Mouse (Mus musculus): ENCODE results near the gene Clstn1. TPM values are rescaled to one million over a fixed set of nuclear protein-coding genes. Genes with fewer than 3 reads are reported as not detected.

Clstn1 gene
- polyA plus RNA-seq, 2 experiments = 51.2 to 58.2 TPM

DNA sequence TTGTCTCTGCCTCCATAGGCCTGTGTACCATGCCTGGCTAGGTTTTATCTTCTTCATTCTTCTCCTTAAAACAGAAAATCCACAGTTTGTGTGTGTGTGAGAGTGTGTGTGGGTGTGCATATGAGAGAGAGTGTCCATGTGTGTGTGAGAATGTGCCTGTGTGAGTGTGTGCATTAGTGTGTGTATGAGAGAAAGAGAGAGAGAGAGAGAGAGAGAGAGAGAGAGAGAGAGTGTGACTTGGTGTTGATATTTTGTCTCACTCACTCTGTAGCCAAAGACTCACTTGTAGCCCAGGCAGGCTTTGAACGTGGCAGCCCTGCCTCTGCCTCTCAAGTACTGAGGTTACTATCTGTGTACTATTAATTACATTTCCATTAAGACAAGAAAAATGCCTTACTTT lies 47.9 kb downstream of the Clstn1 start:
- Histone ChIP-seq H3K9ac (ENCODE audit: low read depth, low read length, severe bottlenecking) (no peak overlapping the region), H3K4me1 (ENCODE audit: control insufficient read depth, insufficient read depth, low read length) (no peaks in the 10 kb centered on the region), H3K9me3 (ENCODE audit: control insufficient read depth, low read length) (no peaks in the 10 kb centered on the region), H3K27me3 (ENCODE audit: control insufficient read depth, insufficient read depth, low read length) (no peaks in the 10 kb centered on the region), H3K4me2 (replicated peaks; ENCODE audit: low read depth, low read length, severe bottlenecking) (no peak overlapping the region), H3K36me3 (ENCODE audit: control insufficient read depth, insufficient read depth, low read length) (peaks cover 67% of the 10 kb centered on the region), H3K27ac (replicated peaks; ENCODE audit: low read depth, low read length) (no peak overlapping the region), H3K4me3 (replicated peaks; ENCODE audit: low read length) (no peak overlapping the region)
- WGBS = 90% methylated on average over 1 of the region's 1 CpGs
- ATAC-seq (ENCODE audit: low FRiP score, low read depth) (no peak), DNase-seq (ENCODE audit: low spot score) (no peak)
- no peak for TF ChIP-seq POLR2A (IDR thresholded peaks at IDR 0.05; ENCODE audit: borderline replicate concordance, extremely low read depth, insufficient read depth, insufficient read length)

DNA sequence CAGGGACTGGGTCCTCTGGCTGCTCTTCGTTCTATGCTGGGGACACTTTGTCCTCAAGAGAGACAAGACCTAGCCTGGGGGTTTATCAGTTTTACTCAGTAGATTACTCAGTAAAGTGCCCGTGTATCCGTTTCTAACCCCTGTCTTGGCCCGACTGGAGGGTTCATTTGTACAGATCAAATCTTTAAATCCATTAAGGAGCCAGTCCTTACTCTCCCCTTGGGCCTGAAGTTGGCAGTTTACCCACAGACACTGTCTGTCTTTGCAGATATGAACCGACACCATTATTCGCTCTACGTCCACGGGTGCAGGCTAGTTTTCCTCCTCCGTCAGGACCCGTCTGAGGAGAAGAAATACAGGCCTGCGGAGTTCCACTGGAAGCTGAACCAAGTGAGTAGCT lies 48.7 kb downstream of the Clstn1 start:
- TF ChIP-seq POLR2A (IDR thresholded peaks at IDR 0.05; ENCODE audit: borderline replicate concordance, extremely low read depth, insufficient read depth, insufficient read length) = no peak
- WGBS = 94% methylated on average over 11 of the region's 11 CpGs
- Histone ChIP-seq H3K36me3 (ENCODE audit: control insufficient read depth, insufficient read depth, low read length) (peaks cover 67% of the 10 kb centered on the region), H3K9me3 (ENCODE audit: control insufficient read depth, low read length) (no peaks in the 10 kb centered on the region), H3K4me1 (ENCODE audit: control insufficient read depth, insufficient read depth, low read length) (no peaks in the 10 kb centered on the region), H3K4me3 (replicated peaks; ENCODE audit: low read length) (no peak overlapping the region), H3K9ac (ENCODE audit: low read depth, low read length, severe bottlenecking) (no peak overlapping the region), H3K4me2 (replicated peaks; ENCODE audit: low read depth, low read length, severe bottlenecking) (no peak overlapping the region), H3K27ac (replicated peaks; ENCODE audit: low read depth, low read length) (no peak overlapping the region), H3K27me3 (ENCODE audit: control insufficient read depth, insufficient read depth, low read length) (no peaks in the 10 kb centered on the region)
- DNase-seq (ENCODE audit: low spot score) (no peak), ATAC-seq (ENCODE audit: low FRiP score, low read depth) (no peak)

DNA sequence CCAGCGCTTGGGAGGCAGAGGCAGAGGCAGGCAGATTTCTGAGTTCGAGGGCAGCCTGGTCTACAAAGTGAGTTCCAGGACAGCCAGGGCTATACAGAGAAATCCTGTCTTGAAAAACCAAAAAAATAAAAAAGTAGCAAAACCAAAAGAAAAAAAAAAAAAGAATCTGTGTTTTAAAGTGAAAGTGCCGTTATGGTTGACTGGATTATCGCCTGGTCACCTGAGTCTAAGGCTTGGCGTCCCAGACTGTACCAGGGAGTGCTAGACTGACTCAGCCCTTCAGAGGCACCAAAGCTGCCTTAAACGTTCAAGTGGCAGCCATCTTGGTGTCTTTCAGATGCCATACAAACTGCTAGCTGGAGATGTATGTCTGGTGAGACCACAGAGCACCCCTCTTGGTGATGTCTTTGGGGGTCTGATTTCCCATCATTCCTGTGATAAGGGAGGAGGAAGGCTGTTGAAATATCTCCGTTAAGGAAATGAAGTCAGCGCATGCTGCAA lies 49.7 kb downstream of the Clstn1 start:
- no peak overlapping the region for H3K27ac ChIP-seq (replicated peaks; ENCODE audit: low read depth, low read length)
- TF ChIP-seq POLR2A (IDR thresholded peaks at IDR 0.05; ENCODE audit: borderline replicate concordance, extremely low read depth, insufficient read depth, insufficient read length) = no peak
- 92% methylated on average over 8 of the region's 8 CpGs for WGBS

DNA sequence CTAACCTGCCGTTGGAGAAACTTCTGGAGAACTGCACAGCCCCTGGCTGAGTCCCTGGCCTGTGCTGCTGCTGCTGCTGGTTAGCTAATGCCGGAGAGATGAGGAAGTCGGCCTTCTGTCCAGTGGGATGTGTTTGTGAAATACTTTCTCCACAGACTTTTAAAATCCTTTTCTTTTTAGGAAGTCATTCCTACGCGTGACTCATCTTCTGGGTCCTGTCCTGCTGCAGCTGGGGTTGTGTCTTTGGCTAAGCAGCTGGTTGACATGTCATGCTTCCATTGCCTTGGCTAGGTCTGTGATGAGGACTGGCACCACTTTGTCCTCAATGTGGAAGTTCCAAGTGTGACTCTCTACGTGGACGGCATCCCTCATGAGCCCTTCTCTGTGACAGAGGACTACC lies 51.7 kb downstream of the Clstn1 start:
- WGBS = 91% methylated on average over 7 of the region's 7 CpGs
- H3K4me1 ChIP-seq (ENCODE audit: control insufficient read depth, insufficient read depth, low read length) = no peaks in the 10 kb centered on the region
- DNase-seq (ENCODE audit: low spot score) (no peak), ATAC-seq (ENCODE audit: low FRiP score, low read depth) (no peak)
- H3K9me3 ChIP-seq (ENCODE audit: control insufficient read depth, low read length) = no peaks in the 10 kb centered on the region
- no peak overlapping the region for H3K4me2 ChIP-seq (replicated peaks; ENCODE audit: low read depth, low read length, severe bottlenecking)
- H3K9ac ChIP-seq (ENCODE audit: low read depth, low read length, severe bottlenecking) = no peak overlapping the region
- no peak overlapping the region for H3K4me3 ChIP-seq (replicated peaks; ENCODE audit: low read length)
- H3K27me3 ChIP-seq (ENCODE audit: control insufficient read depth, insufficient read depth, low read length) = no peaks in the 10 kb centered on the region
- no peak overlapping the region for H3K27ac ChIP-seq (replicated peaks; ENCODE audit: low read depth, low read length)
- H3K36me3 ChIP-seq (ENCODE audit: control insufficient read depth, insufficient read depth, low read length) = peaks cover 65% of the 10 kb centered on the region
- no peak for TF ChIP-seq POLR2A (IDR thresholded peaks at IDR 0.05; ENCODE audit: borderline replicate concordance, extremely low read depth, insufficient read depth, insufficient read length)

More for the DNA sequence above, 49.7 kb downstream of the Clstn1 start:
- no peak overlapping the region for H3K9ac ChIP-seq (ENCODE audit: low read depth, low read length, severe bottlenecking)
- H3K36me3 ChIP-seq (ENCODE audit: control insufficient read depth, insufficient read depth, low read length) = peaks cover 69% of the 10 kb centered on the region
- ATAC-seq (ENCODE audit: low FRiP score, low read depth) = no peak
- no peak overlapping the region for H3K4me2 ChIP-seq (replicated peaks; ENCODE audit: low read depth, low read length, severe bottlenecking)
- H3K4me1 ChIP-seq (ENCODE audit: control insufficient read depth, insufficient read depth, low read length) = no peaks in the 10 kb centered on the region
- no peaks in the 10 kb centered on the region for H3K9me3 ChIP-seq (ENCODE audit: control insufficient read depth, low read length)
- no peak for DNase-seq (ENCODE audit: low spot score)
- no peaks in the 10 kb centered on the region for H3K27me3 ChIP-seq (ENCODE audit: control insufficient read depth, insufficient read depth, low read length)
- no peak overlapping the region for H3K4me3 ChIP-seq (replicated peaks; ENCODE audit: low read length)

DNA sequence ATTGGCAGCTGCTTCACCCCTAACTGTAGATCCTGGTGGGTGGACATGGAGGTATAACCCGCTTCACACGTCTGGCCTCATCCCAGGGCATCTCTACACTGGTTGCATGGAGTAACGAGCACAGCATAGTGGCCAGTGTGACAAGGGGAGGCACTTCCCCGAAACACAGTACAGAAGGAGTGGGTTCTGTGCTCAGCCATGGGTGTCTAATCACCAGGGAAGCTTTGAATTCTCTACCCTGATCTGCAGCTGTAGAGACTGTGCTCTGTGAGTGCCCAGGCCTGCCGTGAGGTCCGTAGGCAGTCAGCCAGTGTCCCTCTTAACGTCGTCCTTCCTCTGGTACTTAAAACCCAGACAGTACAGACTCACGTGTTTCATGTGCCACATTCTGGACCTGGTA lies 54.6 kb downstream of the Clstn1 start:
- 83% methylated on average over 9 of the region's 9 CpGs for WGBS
- Histone ChIP-seq H3K4me2 (replicated peaks; ENCODE audit: low read depth, low read length, severe bottlenecking) (no peak overlapping the region), H3K4me1 (ENCODE audit: control insufficient read depth, insufficient read depth, low read length) (no peaks in the 10 kb centered on the region), H3K36me3 (ENCODE audit: control insufficient read depth, insufficient read depth, low read length) (peaks cover 62% of the 10 kb centered on the region), H3K9ac (ENCODE audit: low read depth, low read length, severe bottlenecking) (no peak overlapping the region), H3K9me3 (ENCODE audit: control insufficient read depth, low read length) (no peaks in the 10 kb centered on the region), H3K4me3 (replicated peaks; ENCODE audit: low read length) (no peak overlapping the region), H3K27ac (replicated peaks; ENCODE audit: low read depth, low read length) (no peak overlapping the region), H3K27me3 (ENCODE audit: control insufficient read depth, insufficient read depth, low read length) (no peaks in the 10 kb centered on the region)
- ATAC-seq (ENCODE audit: low FRiP score, low read depth) (no peak), DNase-seq (ENCODE audit: low spot score) (no peak)
- TF ChIP-seq POLR2A (IDR thresholded peaks at IDR 0.05; ENCODE audit: borderline replicate concordance, extremely low read depth, insufficient read depth, insufficient read length) = no peak

DNA sequence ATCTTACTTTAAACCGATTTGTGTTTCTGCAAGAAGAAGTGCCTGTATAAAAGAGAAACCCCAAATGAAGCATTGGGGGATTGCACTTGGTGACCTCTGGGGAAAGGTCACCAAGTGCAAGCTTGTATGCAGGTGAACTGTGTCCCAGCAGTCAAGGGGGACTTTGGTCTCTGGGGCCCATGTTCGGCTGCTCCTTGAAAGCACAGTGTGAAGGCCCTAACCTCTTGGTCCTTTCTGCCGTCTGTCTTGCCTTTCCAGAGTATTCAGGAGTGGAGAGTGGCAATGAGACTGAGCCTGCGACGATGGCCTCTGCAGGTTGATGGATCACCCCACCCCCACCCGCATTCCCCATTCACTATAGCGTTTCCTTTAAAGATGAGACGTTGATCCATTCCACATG lies 55.1 kb downstream of the Clstn1 start:
- no peak overlapping the region for H3K4me2 ChIP-seq (replicated peaks; ENCODE audit: low read depth, low read length, severe bottlenecking)
- peaks cover 67% of the 10 kb centered on the region for H3K36me3 ChIP-seq (ENCODE audit: control insufficient read depth, insufficient read depth, low read length)
- ATAC-seq (ENCODE audit: low FRiP score, low read depth) = no peak
- no peaks in the 10 kb centered on the region for H3K9me3 ChIP-seq (ENCODE audit: control insufficient read depth, low read length)
- WGBS = 62% methylated on average over 8 of the region's 8 CpGs
- no peak overlapping the region for H3K4me3 ChIP-seq (replicated peaks; ENCODE audit: low read length)
- no peak overlapping the region for H3K9ac ChIP-seq (ENCODE audit: low read depth, low read length, severe bottlenecking)
- H3K4me1 ChIP-seq (ENCODE audit: control insufficient read depth, insufficient read depth, low read length) = no peaks in the 10 kb centered on the region
- no peak for DNase-seq (ENCODE audit: low spot score)
- no peak for TF ChIP-seq POLR2A (IDR thresholded peaks at IDR 0.05; ENCODE audit: borderline replicate concordance, extremely low read depth, insufficient read depth, insufficient read length)
- no peaks in the 10 kb centered on the region for H3K27me3 ChIP-seq (ENCODE audit: control insufficient read depth, insufficient read depth, low read length)
- no peak overlapping the region for H3K27ac ChIP-seq (replicated peaks; ENCODE audit: low read depth, low read length)

All from limb, embryonic 14.5 days (tissue).